Mouse (Mus musculus) kidney, adult 2 months (tissue): ENCODE results near the gene Sos2. TPM values are rescaled to one million over a fixed set of nuclear protein-coding genes. Genes with fewer than 3 reads are reported as not detected.
"Not testable (repeated sequence)": the region's sequence is repeated elsewhere in the genome, so short reads cannot be mapped to it uniquely, and the experiment has no call there.

ENCODE experiments used
- DNase-seq: peaks from one replicate; pipeline ENCODE4 v3.0.0; 2021
- H3K27ac ChIP-seq: fragments of 200-500 bp; 2 replicates; pipeline ENCODE4 v1.5.1; 2012; ENCODE audit warnings: low read depth, low read length, control low read depth, inconsistent platforms; ENCODE audit not compliant: insufficient read depth
- H3K27me3 ChIP-seq: fragments of 200-500 bp; replicated peaks from 2 replicates; pipeline ENCODE4 v1.6.1; 2012; ENCODE audit warnings: mild to moderate bottlenecking, moderate library complexity, low read length, inconsistent platforms; ENCODE audit not compliant: control insufficient read depth, insufficient read depth
- H3K36me3 ChIP-seq: fragments of 200-500 bp; 2 replicates; pipeline ENCODE4 v1.6.1; 2012; ENCODE audit warnings: mild to moderate bottlenecking, moderate library complexity, low read length, inconsistent platforms; ENCODE audit not compliant: control insufficient read depth, insufficient read depth
- H3K4me1 ChIP-seq: fragments of 200-500 bp; 2 replicates; pipeline ENCODE4 v1.6.1; 2011; ENCODE audit warnings: low read length; ENCODE audit not compliant: control insufficient read depth, insufficient read depth
- H3K4me3 ChIP-seq: fragments of 200-500 bp; 2 replicates; pipeline ENCODE4 v1.5.1; 2011; ENCODE audit warnings: mild to moderate bottlenecking, low read depth, low read length, control low read depth; ENCODE audit not compliant: insufficient read depth
- CTCF ChIP-seq: fragments of 200-500 bp; conservative IDR thresholded peaks from 2 replicates; pipeline ENCODE4 v1.5.1; 2011; ENCODE audit warnings: low read depth, mild to moderate bottlenecking, control low read depth, low read length, moderate library complexity, mixed read lengths; ENCODE audit not compliant: insufficient read depth, insufficient read length
- POLR2A ChIP-seq: fragments of 200-500 bp; IDR thresholded peaks from one replicate; pipeline ENCODE4 v1.6.1; 2011; ENCODE audit warnings: low read depth, low read length, control low read depth
- WGBS: fragments of 180-500 bp; shearing (Covaris S2); methylation state at CpG from one replicate; pipeline ENCODE4 v1.1.7; 2018; 5-methylcytosine and 5-hydroxymethylcytosine counted together
- polyA plus RNA-seq: library from polyadenylated mRNA; depleted of rRNA; stranded (reverse); fragments of >200 nt; gene quantifications from 2 replicates; pipeline ENCODE4 v1.2.3, GENCODE M21; 2012

Gene Sos2
- polyA plus RNA-seq, 1 experiment = 28.8 TPM

DNA sequence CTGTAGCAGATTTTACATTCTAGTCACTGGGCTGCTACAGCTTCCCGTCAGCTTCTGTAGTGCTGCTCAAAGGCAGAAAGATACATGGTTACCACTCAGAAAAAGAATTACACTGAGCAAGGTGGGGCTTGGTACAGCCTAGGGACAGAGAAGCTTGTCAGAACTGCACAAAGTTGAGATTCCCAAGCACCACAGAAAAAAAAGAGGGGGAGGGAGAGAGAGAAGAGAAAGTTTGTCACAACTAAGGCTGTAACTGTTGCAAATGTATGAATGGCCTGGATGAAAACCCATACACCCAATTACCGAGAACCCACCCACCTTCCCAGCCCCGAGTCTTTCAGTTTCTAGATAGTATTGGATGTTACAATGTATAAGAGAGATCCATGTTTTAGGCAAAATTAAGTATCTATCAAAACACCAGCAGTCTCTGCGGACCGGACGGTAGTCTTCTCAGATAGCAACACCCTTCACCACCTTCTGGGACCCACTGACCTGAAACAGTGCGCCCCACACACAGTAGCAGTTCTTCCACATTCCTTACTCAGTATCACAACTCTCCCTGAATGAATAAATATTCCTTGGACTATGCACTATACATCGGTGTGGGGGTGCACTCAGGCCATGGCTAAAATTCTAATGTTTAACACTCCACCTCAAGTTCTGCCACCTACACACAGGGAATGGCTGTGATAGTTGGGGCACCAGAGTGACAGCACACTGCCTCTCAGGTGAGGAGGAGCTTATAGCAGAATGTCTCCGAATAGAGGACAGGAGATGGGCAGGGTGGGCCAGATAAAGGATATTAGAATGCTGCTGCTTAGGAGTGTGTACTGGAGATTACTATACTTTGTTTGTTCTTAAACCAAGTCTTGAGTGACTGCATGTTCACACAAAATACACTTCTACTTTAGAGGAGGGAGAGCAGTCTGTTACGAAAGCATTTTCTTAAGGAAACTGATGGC is 6.8 kb downstream of the Sos2 start:
- Histone ChIP-seq H3K27me3 (no peaks in the 10 kb centered on the region), H3K4me1 (peaks cover 20% of the 10 kb centered on the region), H3K27ac (no peak overlapping the region), H3K4me3 (no peak overlapping the region), H3K36me3 (no peaks in the 10 kb centered on the region)
- 56% methylated on average over 10 of the region's 10 CpGs for whole genome bisulfite sequencing
- TF ChIP-seq CTCF (no peak), POLR2A (no peak)
- DNase-seq = no peak

DNA sequence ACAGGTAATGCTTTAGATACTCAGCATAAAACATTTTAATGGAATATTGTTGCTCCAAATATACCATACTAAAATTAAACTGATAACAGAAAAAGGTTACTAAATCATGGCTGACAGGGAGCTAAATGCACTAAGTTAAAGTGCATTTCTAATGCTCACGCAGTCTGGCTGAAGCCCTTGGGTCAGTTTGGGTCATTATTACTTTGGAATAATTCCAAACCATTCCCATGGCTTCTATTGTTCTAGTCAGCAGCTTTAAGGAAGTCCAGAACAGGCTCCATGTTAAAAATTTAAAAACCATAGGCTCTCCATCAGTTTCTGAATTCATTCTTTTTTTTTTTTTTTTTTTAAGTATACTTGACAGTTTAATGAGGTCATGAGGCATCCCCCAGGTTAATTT is 7.5 kb downstream of the Sos2 start:
- 2% methylated on average over 1 of the region's 1 CpGs for WGBS
- peak; percentile 36 for DNase-seq
- no peak overlapping the region for H3K27ac ChIP-seq

DNA sequence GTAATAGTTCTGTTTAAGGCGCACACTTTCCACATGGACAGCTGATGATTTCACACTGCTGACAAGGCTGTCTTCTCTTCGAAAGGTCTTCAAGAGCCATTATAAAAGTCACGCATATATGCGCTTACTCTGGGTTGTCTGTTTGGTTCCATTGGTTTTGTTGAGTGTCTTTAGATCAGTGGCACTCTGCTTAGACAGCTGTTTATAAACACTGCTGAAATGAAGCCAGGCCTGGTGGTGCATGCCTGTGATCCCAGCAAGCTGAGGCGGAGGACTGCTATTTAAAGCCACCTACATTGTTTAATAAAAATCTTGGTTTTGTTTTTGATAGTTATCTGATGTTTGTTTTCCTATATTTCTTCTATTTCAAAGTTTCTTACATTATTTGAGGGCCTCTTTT is 14.9 kb downstream of the Sos2 start:
- Histone ChIP-seq H3K36me3 (no peaks in the 10 kb centered on the region), H3K4me1 (no peaks in the 10 kb centered on the region), H3K4me3 (no peak overlapping the region), H3K27me3 (no peaks in the 10 kb centered on the region), H3K27ac (no peak overlapping the region)
- no peak for DNase-seq
- 92% methylated on average over 5 of the region's 5 CpGs for WGBS
- TF ChIP-seq CTCF (no peak), POLR2A (no peak)

More for the DNA sequence above, 7.5 kb downstream of the Sos2 start:
- Histone ChIP-seq H3K4me1 (peaks cover 20% of the 10 kb centered on the region), H3K36me3 (no peaks in the 10 kb centered on the region), H3K27me3 (no peaks in the 10 kb centered on the region), H3K4me3 (no peak overlapping the region)
- TF ChIP-seq CTCF (no peak), POLR2A (no peak)

DNA sequence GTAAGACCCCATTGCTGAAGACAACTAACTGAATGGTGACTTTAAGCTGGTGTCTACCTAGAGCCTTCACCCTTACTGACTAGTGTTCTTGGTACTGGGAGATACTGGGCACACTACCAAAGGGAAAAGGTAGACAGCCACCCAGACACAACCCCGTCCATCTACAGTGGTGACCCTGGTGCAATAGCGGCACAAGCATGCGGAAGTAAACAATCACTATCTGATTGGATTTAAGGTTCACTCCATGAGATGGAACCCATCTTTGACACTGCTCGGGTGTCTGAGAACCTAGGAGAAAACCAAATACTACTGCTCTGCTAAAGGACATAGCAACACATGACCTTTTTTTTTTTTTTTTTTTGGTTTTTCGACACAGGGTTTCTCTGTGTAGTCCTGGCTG is 20.0 kb downstream of the Sos2 start:
- no peak for TF ChIP-seq POLR2A
- no peak for TF ChIP-seq CTCF
- 96% methylated on average over 5 of the region's 5 CpGs for WGBS
- DNase-seq = no peak

DNA sequence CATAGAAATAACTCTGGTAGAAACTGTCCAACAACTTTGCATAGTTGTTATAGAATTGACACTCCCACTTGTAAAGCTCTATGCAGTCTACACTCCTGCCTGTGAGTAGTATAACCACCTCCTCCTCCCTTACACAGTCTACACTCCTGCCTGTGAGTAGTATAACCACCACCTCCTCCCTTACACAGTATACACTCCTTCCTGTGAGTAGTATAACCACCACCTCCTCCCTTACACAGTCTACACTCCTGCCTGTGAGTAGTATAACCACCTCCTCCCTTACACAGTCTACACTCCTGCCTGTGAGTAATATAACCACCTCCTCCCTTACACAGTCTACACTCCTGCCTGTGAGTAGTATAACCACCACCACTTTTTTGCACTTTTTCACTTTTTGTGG is 27.7 kb downstream of the Sos2 start:
- H3K27me3 ChIP-seq, H3K4me1 ChIP-seq, H3K4me3 ChIP-seq, H3K36me3 ChIP-seq, DNase-seq, H3K27ac ChIP-seq: not testable (repeated sequence)

More for the DNA sequence above, 20.0 kb downstream of the Sos2 start:
- no peaks in the 10 kb centered on the region for H3K36me3 ChIP-seq
- no peak overlapping the region for H3K27ac ChIP-seq
- H3K27me3 ChIP-seq = no peaks in the 10 kb centered on the region
- no peak overlapping the region for H3K4me3 ChIP-seq
- H3K4me1 ChIP-seq = no peaks in the 10 kb centered on the region

DNA sequence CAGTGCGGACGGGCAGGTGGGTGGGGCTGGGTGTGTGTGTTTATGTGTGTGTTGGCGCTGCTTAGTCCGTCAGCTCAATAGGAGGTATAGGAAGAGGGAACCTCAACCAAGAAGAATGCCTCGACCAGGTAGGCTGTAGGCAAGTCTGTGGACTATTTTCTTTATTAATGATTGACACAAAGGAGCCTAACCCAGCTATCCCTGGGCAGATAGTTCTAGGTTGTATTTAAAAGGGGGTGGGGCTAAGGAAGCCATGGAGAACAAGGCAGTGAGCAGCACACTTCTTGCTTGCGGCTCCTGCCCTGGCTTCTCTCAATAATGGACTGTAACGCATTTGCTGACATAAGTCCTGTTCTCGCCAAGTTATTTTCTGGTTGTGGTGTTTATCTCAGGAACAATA is 32.1 kb downstream of the Sos2 start:
- H3K27me3 ChIP-seq = no peaks in the 10 kb centered on the region
- TF ChIP-seq POLR2A (no peak), CTCF (no peak)
- no peak overlapping the region for H3K27ac ChIP-seq
- DNase-seq = peak; percentile 64
- no peak overlapping the region for H3K4me3 ChIP-seq
- 50% methylated on average over 8 of the region's 8 CpGs for WGBS
- H3K36me3 ChIP-seq = no peaks in the 10 kb centered on the region
- peaks cover 2% of the 10 kb centered on the region; the same call in 1 of the 2 replicates for H3K4me1 ChIP-seq

DNA sequence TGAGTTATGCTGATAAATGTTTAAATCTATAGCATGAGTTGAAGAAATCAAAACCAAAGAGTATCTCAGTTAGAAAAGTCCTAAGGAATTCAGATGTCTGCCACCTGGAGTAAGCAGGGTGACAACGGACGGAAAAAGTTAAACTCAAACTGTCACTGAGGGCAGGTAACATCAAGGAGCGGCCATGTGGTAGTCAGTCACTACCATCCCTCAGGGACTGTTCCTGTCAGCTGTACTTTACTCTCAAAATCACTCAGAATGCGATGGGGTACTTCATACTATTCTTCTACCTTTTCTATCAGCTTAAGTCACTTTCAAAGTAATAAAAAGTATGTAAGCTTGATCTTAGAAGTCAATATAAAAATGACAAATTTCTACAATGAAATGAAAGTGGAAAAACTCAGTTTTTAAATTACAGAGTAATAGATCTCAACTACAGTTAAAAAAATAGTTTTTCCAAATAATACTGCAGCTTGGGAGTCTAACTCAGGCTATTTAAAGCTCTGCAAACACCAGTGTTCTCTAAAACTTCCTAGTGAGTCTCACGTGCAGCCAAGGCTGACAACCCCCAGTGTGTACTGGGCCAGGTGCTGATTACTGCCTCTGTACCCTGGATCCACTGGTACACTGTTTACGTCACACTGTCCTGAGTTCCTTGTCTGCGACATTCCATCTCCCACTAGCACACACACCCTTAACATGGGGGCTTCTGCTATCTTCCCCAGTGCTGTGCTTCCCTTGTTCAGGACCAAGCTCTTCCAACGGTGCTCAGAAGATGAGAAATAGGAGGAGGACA is 35.6 kb downstream of the Sos2 start:
- Histone ChIP-seq H3K27me3 (no peaks in the 10 kb centered on the region), H3K4me1 (peaks cover 2% of the 10 kb centered on the region; the same call in 1 of the 2 replicates), H3K4me3 (no peak overlapping the region), H3K27ac (no peak overlapping the region), H3K36me3 (no peaks in the 10 kb centered on the region)
- no peak for TF ChIP-seq POLR2A
- WGBS = 79% methylated on average over 8 of the region's 8 CpGs
- no peak for DNase-seq
